9 mouse cellular contexts compared by ENCODE assay signal in the genomic region with DNA sequence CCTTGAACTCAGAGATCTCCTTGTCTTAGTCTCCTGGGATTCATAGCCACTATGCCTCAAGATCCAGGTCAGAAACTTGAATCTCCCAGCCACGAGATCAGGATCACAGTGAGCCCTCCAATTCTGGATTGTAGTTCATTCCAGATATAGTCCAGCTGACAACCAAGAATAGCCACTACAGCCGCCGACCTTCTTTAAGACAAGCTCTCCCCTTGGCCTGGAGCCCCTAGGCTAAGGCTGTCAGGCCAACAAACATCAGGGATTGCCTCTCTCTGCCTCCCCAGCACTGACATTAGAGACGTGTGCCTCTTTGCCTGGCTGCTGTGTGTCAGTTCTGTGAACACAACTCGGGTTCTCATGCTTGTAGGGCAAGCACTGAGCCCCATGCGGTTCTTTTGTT. TPM values are rescaled to one million over a fixed set of nuclear protein-coding genes. Genes with fewer than 3 reads are reported as not detected.
DNase-seq lines count a peak whose midpoint lies in the region; ATAC-seq and TF ChIP-seq lines count a peak whose summit lies in the region.
"Had no signal": no experiment of that assay in that cellular context is flagged by ENCODE, and none has a peak within 500 bp of the region (broad histone marks: within the 10 kb centered on the region; RNA-seq: fewer than 3 reads in every experiment).

No protein-coding gene starts in this region.

- no peak for TF ChIP-seq POLR2A in thymus, adult 2 months (IDR thresholded peaks at IDR 0.05; ENCODE audit: control insufficient read depth, extremely low read depth, insufficient read depth, low read length, poor library complexity)

- H3K36me3 ChIP-seq in thymus, adult 2 months (ENCODE audit: control insufficient read depth, insufficient read depth, low read length), result no peaks in the 10 kb centered on the region; the same call in 1 of the 2 replicates
- H3K36me3 ChIP-seq in limb, embryonic 11.5 days (ENCODE audit: control insufficient read depth, insufficient read depth, low read length), result no peaks in the 10 kb centered on the region; the same call in 1 of the 2 replicates
- H3K36me3 ChIP-seq in stomach, postnatal 0 days (ENCODE audit: control insufficient read depth, insufficient read depth, low read length), result peaks cover 6% of the 10 kb centered on the region; the same call in 1 of the 2 replicates

- no peak for TF ChIP-seq CTCF in thymus, adult 2 months (IDR thresholded peaks at IDR 0.05; ENCODE audit: borderline replicate concordance, control insufficient read depth, extremely low read depth, insufficient read depth, low read length, poor library complexity)
- TF ChIP-seq CTCF in stomach, postnatal 0 days (IDR thresholded peaks at IDR 0.05; ENCODE audit: low read depth), result no peak

- no peaks in the 10 kb centered on the region for H3K9me3 ChIP-seq in limb, embryonic 11.5 days (ENCODE audit: control insufficient read depth, low read length)
- H3K9me3 ChIP-seq in stomach, postnatal 0 days (ENCODE audit: control insufficient read depth, low read length), result no peaks in the 10 kb centered on the region

- peaks cover 7% of the 10 kb centered on the region for H3K4me1 ChIP-seq in thymus, adult 2 months (replicated peaks; ENCODE audit: control insufficient read depth, insufficient read depth, low read length)
- H3K4me1 ChIP-seq in limb, embryonic 11.5 days (ENCODE audit: control insufficient read depth, insufficient read depth, low read length), result 0 out of 2 replicates have a peak, but pooled peaks cover 2% of the 10 kb centered on the region
- no peaks in the 10 kb centered on the region for H3K4me1 ChIP-seq in stomach, postnatal 0 days (replicated peaks; ENCODE audit: control insufficient read depth, insufficient read depth)

- ATAC-seq in limb, embryonic 11.5 days (ENCODE audit: insufficient number of reproducible peaks, low FRiP score, low TSS enrichment, low read depth), result no peak
- ATAC-seq in stomach, postnatal 0 days (ENCODE audit: low FRiP score, low TSS enrichment), result no peak

- no peaks in the 10 kb centered on the region for H3K27me3 ChIP-seq in thymus, adult 2 months (ENCODE audit: control insufficient read depth, insufficient read depth, low read length)
- H3K27me3 ChIP-seq in limb, embryonic 11.5 days (ENCODE audit: control insufficient read depth, insufficient read depth, low read length), result no peaks in the 10 kb centered on the region
- no peaks in the 10 kb centered on the region for H3K27me3 ChIP-seq in stomach, postnatal 0 days (ENCODE audit: control insufficient read depth, insufficient read depth, low read length)

- H3K9ac ChIP-seq in limb, embryonic 11.5 days (ENCODE audit: low read length), result no peak overlapping the region
- no peak overlapping the region for H3K9ac ChIP-seq in stomach, postnatal 0 days (ENCODE audit: low read length)

- no peak overlapping the region for H3K27ac ChIP-seq in thymus, adult 2 months (ENCODE audit: control insufficient read depth, insufficient read depth, low read length)
- H3K27ac ChIP-seq in limb, embryonic 11.5 days (replicated peaks; ENCODE audit: low read depth, low read length), result no peak overlapping the region
- H3K27ac ChIP-seq in stomach, postnatal 0 days (replicated peaks), result no peak overlapping the region

- H3K4me2 ChIP-seq in limb, embryonic 11.5 days (ENCODE audit: low read depth, severe bottlenecking), result peak overlapping the region; percentile 62; the same call in 1 of the 2 replicates
- peak overlapping the region; percentile 65; the same call in 1 of the 2 replicates for H3K4me2 ChIP-seq in stomach, postnatal 0 days (replicated peaks; ENCODE audit: low read depth)

- no peak for TF ChIP-seq EP300 in stomach, postnatal 0 days (optimal IDR thresholded peaks at IDR 0.05)

- DNase-seq in cerebellum, adult 9-10 months, result peak; percentile 39
- DNase-seq in cerebellum, postnatal 4 days (ENCODE audit: low spot score in 2 of 2), result no peak
- DNase-seq in thymus, postnatal 14 days, result peak; percentile 10
- DNase-seq in thymus, adult 2 months, result no peak
- DNase-seq in limb, embryonic 11.5 days (ENCODE audit: low spot score), result no peak
- DNase-seq in stomach, postnatal 0 days (ENCODE audit: low spot score), result no peak
- DNase-seq in urinary bladder, postnatal 14 days (ENCODE audit: low spot score), result no peak
- no peak for DNase-seq in layer of hippocampus, postnatal 36 days
- DNase-seq: embryo, embryonic 11 days had no signal

- 93% methylated on average over 6 of the region's 6 CpGs for WGBS in thymus, adult 2 months
- WGBS in limb, embryonic 11.5 days, result 86% methylated on average over 6 of the region's 6 CpGs
- WGBS in stomach, postnatal 0 days, result 80% methylated on average over 6 of the region's 6 CpGs

- H3K4me3 ChIP-seq in thymus, adult 2 months (ENCODE audit: control insufficient read depth, insufficient read depth, low read length), result no peak overlapping the region
- no peak overlapping the region for H3K4me3 ChIP-seq in limb, embryonic 11.5 days (ENCODE audit: low read depth, low read length)
- no peak overlapping the region for H3K4me3 ChIP-seq in stomach, postnatal 0 days (ENCODE audit: low read depth, low read length)

RNA-seq across cellular contexts. Expression of a gene that starts 1.1 kb away (rescaled TPM):
- polyA plus RNA-seq in thymus, adult 2 months (2012; rRNA removed), result 2.7 and 3.1 TPM in 2 replicates
- polyA plus RNA-seq in limb, embryonic 11.5 days (2014; fragmentation: Nextera tagmentation; extraction: Ambion mirVana), result 42.7 and 42.9 TPM in 2 replicates
- 13.2 and 13.5 TPM in 2 replicates for polyA plus RNA-seq in stomach, postnatal 0 days (2015; fragmentation: Nextera tagmentation; extraction: Ambion mirVana)
- total RNA-seq in layer of hippocampus, postnatal 36 days (2021), result 1 to 10 TPM; 8.2 to 8.7 TPM

RNA-seq across cellular contexts. Expression of a gene that starts 1.2 kb away (rescaled TPM):
- 6.7 and 7.4 TPM in 2 replicates for polyA plus RNA-seq in thymus, adult 2 months (2012; rRNA removed)
- polyA plus RNA-seq in limb, embryonic 11.5 days (2014; fragmentation: Nextera tagmentation; extraction: Ambion mirVana), result 45.4 and 50.1 TPM in 2 replicates
- 9.2 and 9.5 TPM in 2 replicates for polyA plus RNA-seq in stomach, postnatal 0 days (2015; fragmentation: Nextera tagmentation; extraction: Ambion mirVana)
- total RNA-seq in layer of hippocampus, postnatal 36 days (2021), result 10 to 100 TPM; 17.4 to 17.5 TPM

RNA-seq across cellular contexts. Expression of a gene that starts 39.2 kb away (rescaled TPM):
- 0.54 and 1.4 TPM in 2 replicates for polyA plus RNA-seq in thymus, adult 2 months (2012; rRNA removed)
- 0.48 TPM in 1 of 2 replicates, not detected in the other for polyA plus RNA-seq in limb, embryonic 11.5 days (2014; fragmentation: Nextera tagmentation; extraction: Ambion mirVana)
- polyA plus RNA-seq in stomach, postnatal 0 days (2015; fragmentation: Nextera tagmentation; extraction: Ambion mirVana), result 0.21 and 0.29 TPM in 2 replicates
- not detected for total RNA-seq in layer of hippocampus, postnatal 36 days (2021)

Comparison
In these comparisons a context has a peak if more than half of its experiments do, and no peak if none do; other contexts are left out.
1. DNase-seq: peak in cerebellum, adult 9-10 months (single experiment) and thymus, postnatal 14 days (single experiment); none in cerebellum, postnatal 4 days (0 of 2), thymus, adult 2 months (single experiment), limb, embryonic 11.5 days (single experiment), stomach, postnatal 0 days (single experiment), urinary bladder, postnatal 14 days (single experiment) and layer of hippocampus, postnatal 36 days (0 of 2).